21 mouse cellular contexts compared by ENCODE assay signal in the genomic region with DNA sequence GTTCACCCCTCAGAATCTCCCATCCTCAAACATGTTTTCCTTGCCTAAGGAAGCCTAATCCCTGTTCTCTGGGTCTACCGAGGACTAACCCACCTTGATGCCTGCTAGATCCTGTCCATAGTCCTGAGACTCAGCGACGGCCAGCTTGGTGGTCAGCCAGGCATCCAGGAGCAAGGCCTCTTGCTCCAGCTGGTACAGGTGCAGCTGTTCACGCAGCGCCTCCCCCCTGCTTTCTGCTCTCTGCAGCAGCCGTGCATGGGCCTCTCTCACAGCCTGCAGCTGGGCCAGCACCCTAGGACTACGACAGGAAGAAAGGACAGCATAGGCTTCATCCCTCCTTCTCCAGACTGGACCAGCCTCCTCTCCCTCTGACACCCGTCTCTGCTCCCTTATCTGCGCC. TPM values are rescaled to one million over a fixed set of nuclear protein-coding genes. Genes with fewer than 3 reads are reported as not detected.
DNase-seq lines count a peak whose midpoint lies in the region; ATAC-seq and TF ChIP-seq lines count a peak whose summit lies in the region.
"Had no signal": no experiment of that assay in that cellular context is flagged by ENCODE, and none has a peak within 500 bp of the region (broad histone marks: within the 10 kb centered on the region; RNA-seq: fewer than 3 reads in every experiment).

No protein-coding gene starts in this region.

- TF ChIP-seq CTCF in forebrain, postnatal 0 days (IDR thresholded peaks at IDR 0.05; ENCODE audit: low read depth): no peak
- TF ChIP-seq CTCF in intestine, postnatal 0 days (IDR thresholded peaks at IDR 0.05; ENCODE audit: low read depth): no peak

- no peak overlapping the region for H3ac ChIP-seq in myocyte (ENCODE audit: control insufficient read depth, insufficient read length)

- H3K4me2 ChIP-seq in forebrain, embryonic 13.5 days: no peak overlapping the region
- no peak overlapping the region for H3K4me2 ChIP-seq in forebrain, postnatal 0 days (ENCODE audit: low read depth)
- H3K4me2 ChIP-seq in intestine, postnatal 0 days (replicated peaks; ENCODE audit: low read depth): no peak overlapping the region
- no peak overlapping the region for H3K4me2 ChIP-seq in intestine, embryonic 16.5 days (ENCODE audit: low read depth, low read length)
- H3K4me2 ChIP-seq in myocyte (ENCODE audit: low read depth): no peak overlapping the region

- no peak for TF ChIP-seq POLR2A in myocyte (IDR thresholded peaks at IDR 0.05; ENCODE audit: insufficient read length, low read depth)

- no peaks in the 10 kb centered on the region for H3K36me3 ChIP-seq in forebrain, embryonic 13.5 days (ENCODE audit: poor library complexity, severe bottlenecking)
- H3K36me3 ChIP-seq in forebrain, postnatal 0 days (ENCODE audit: insufficient read depth): no peaks in the 10 kb centered on the region
- H3K36me3 ChIP-seq in intestine, postnatal 0 days (ENCODE audit: control insufficient read depth, insufficient read depth): no peaks in the 10 kb centered on the region
- H3K36me3 ChIP-seq in intestine, embryonic 16.5 days (ENCODE audit: control insufficient read depth, insufficient read depth, low read length): no peaks in the 10 kb centered on the region
- peaks cover 3% of the 10 kb centered on the region; the same call in 1 of the 2 replicates for H3K36me3 ChIP-seq in embryonic facial prominence, embryonic 10.5 days (replicated peaks)
- H3K36me3 ChIP-seq in myocyte (ENCODE audit: control insufficient read depth, insufficient read depth): no peaks in the 10 kb centered on the region
- H3K36me3 ChIP-seq: G1E had no signal

- DNase-seq in forebrain, postnatal 0 days: no peak
- no peak for DNase-seq in embryonic facial prominence, embryonic 10.5 days (ENCODE audit: low spot score)
- DNase-seq in kidney, postnatal 36 days: no peak
- DNase-seq in lung, adult 18-20 months: no peak
- DNase-seq: adrenal gland, adult 2 months; adrenal gland, adult 8-10 months; adrenal gland, postnatal 10 days; adrenal gland, postnatal 14 days; adrenal gland, postnatal 25 days; adrenal gland, postnatal 36 days; B cell, adult 2 months; cerebellum, adult 11 months; cerebellum, adult 11-12 months had no signal

- no peak for ATAC-seq in forebrain, embryonic 13.5 days
- ATAC-seq in forebrain, postnatal 0 days: no peak
- no peak for ATAC-seq in intestine, postnatal 0 days
- ATAC-seq in intestine, embryonic 16.5 days: no peak
- ATAC-seq: activated CD4-positive, CD25-positive, alpha-beta regulatory T cell, adult 4 months; CD4-positive, CD25-positive, alpha-beta regulatory T cell, adult 4 months; Patski had no signal

- H3K79me2 ChIP-seq in myocyte (ENCODE audit: control insufficient read depth, insufficient read depth): no peaks in the 10 kb centered on the region

- no peaks in the 10 kb centered on the region for H3K9me3 ChIP-seq in forebrain, embryonic 13.5 days (replicated peaks)
- no peaks in the 10 kb centered on the region for H3K9me3 ChIP-seq in forebrain, postnatal 0 days (ENCODE audit: low read length)
- H3K9me3 ChIP-seq in intestine, postnatal 0 days (ENCODE audit: control insufficient read depth): no peaks in the 10 kb centered on the region
- no peaks in the 10 kb centered on the region for H3K9me3 ChIP-seq in intestine, embryonic 16.5 days (ENCODE audit: control insufficient read depth, low read length)
- H3K9me3 ChIP-seq in embryonic facial prominence, embryonic 10.5 days: no peaks in the 10 kb centered on the region
- H3K9me3 ChIP-seq: G1E had no signal

- no peaks in the 10 kb centered on the region for H3K27me3 ChIP-seq in forebrain, embryonic 13.5 days
- no peaks in the 10 kb centered on the region for H3K27me3 ChIP-seq in forebrain, postnatal 0 days (ENCODE audit: insufficient read depth, low read length)
- H3K27me3 ChIP-seq in intestine, postnatal 0 days (replicated peaks; ENCODE audit: control insufficient read depth, insufficient read depth, low read length): no peaks in the 10 kb centered on the region
- H3K27me3 ChIP-seq in intestine, embryonic 16.5 days (replicated peaks; ENCODE audit: control insufficient read depth, insufficient read depth, low read length): no peaks in the 10 kb centered on the region
- peaks cover 11% of the 10 kb centered on the region; the same call in 1 of the 2 replicates for H3K27me3 ChIP-seq in embryonic facial prominence, embryonic 10.5 days (replicated peaks; ENCODE audit: low read depth, poor library complexity, severe bottlenecking)
- peaks cover 39% of the 10 kb centered on the region for H3K27me3 ChIP-seq in myocyte (ENCODE audit: control insufficient read depth, insufficient read depth, insufficient read length)
- H3K27me3 ChIP-seq: Patski had no signal

- H3K9ac ChIP-seq in forebrain, embryonic 13.5 days: peak overlapping the region; percentile 30; the same call in 1 of the 2 replicates
- H3K9ac ChIP-seq in forebrain, postnatal 0 days: no peak overlapping the region
- 0 out of 2 replicates have a peak overlapping the region, but pooled peaks have one; percentile 11 for H3K9ac ChIP-seq in intestine, postnatal 0 days (ENCODE audit: low read depth, low read length)
- no peak overlapping the region; the same call in 1 of the 2 replicates for H3K9ac ChIP-seq in intestine, embryonic 16.5 days (ENCODE audit: low read depth, low read length)

- 79% methylated on average over 9 of the region's 9 CpGs for WGBS in forebrain, embryonic 13.5 days
- 81% methylated on average over 9 of the region's 9 CpGs for WGBS in forebrain, postnatal 0 days
- 75% methylated on average over 9 of the region's 9 CpGs for WGBS in intestine, postnatal 0 days
- WGBS in intestine, embryonic 16.5 days: 75% methylated on average over 9 of the region's 9 CpGs
- WGBS in embryonic facial prominence, embryonic 10.5 days: 82% methylated on average over 9 of the region's 9 CpGs

- no peaks in the 10 kb centered on the region for H3K4me1 ChIP-seq in forebrain, embryonic 13.5 days
- no peaks in the 10 kb centered on the region for H3K4me1 ChIP-seq in forebrain, postnatal 0 days (ENCODE audit: insufficient read depth)
- no peaks in the 10 kb centered on the region for H3K4me1 ChIP-seq in intestine, postnatal 0 days (replicated peaks; ENCODE audit: control insufficient read depth, insufficient read depth, low read length)
- H3K4me1 ChIP-seq in intestine, embryonic 16.5 days (ENCODE audit: control insufficient read depth, insufficient read depth, low read length): peaks cover 31% of the 10 kb centered on the region
- peaks cover 19% of the 10 kb centered on the region for H3K4me1 ChIP-seq in embryonic facial prominence, embryonic 10.5 days

- H3K4me3 ChIP-seq in forebrain, embryonic 13.5 days: no peak overlapping the region
- H3K4me3 ChIP-seq in forebrain, postnatal 0 days (ENCODE audit: low read depth, low read length): no peak overlapping the region
- H3K4me3 ChIP-seq in intestine, postnatal 0 days (ENCODE audit: low read depth, low read length): no peak overlapping the region
- no peak overlapping the region for H3K4me3 ChIP-seq in intestine, embryonic 16.5 days (ENCODE audit: low read length)
- H3K4me3 ChIP-seq in embryonic facial prominence, embryonic 10.5 days: no peak overlapping the region
- no peak overlapping the region for H3K4me3 ChIP-seq in myocyte

- H3K27ac ChIP-seq in forebrain, embryonic 13.5 days: no peak overlapping the region
- no peak overlapping the region for H3K27ac ChIP-seq in forebrain, postnatal 0 days (ENCODE audit: low read depth, low read length)
- no peak overlapping the region for H3K27ac ChIP-seq in intestine, postnatal 0 days (ENCODE audit: low read depth, low read length)
- H3K27ac ChIP-seq in intestine, embryonic 16.5 days (ENCODE audit: low read length): no peak overlapping the region
- peak overlapping the region; percentile 48 for H3K27ac ChIP-seq in embryonic facial prominence, embryonic 10.5 days (replicated peaks)

TF ChIP-seq in myocyte, 11 proteins besides CTCF, POLR2A, EP300 and RAD21:
- TF ChIP-seq MYOD1 (IDR thresholded peaks at IDR 0.05; ENCODE audit: control insufficient read depth in 1 of 3, insufficient read length in 2 of 3, low read depth in 2 of 3) (peak in 1 of 3 experiments; percentile 63), POLR2AphosphoS2 (IDR thresholded peaks at IDR 0.05; ENCODE audit: insufficient read length, low read depth) (no peak), MYOG (IDR thresholded peaks at IDR 0.05; ENCODE audit: control insufficient read depth in 1 of 3, insufficient read depth in 1 of 3, insufficient read length in 2 of 3, low read depth in 2 of 3) (peak in 2 of 3 experiments; percentile 32 to 60)

RNA-seq across cellular contexts. Expression of gene Pla2g4b, which starts 15.0 kb away (rescaled TPM):
- polyA plus RNA-seq in forebrain, embryonic 13.5 days (2015; fragmentation: Nextera tagmentation; extraction: Ambion mirVana): 1.5 and 1.9 TPM in 2 replicates
- 8.5 and 11.1 TPM in 2 replicates for total RNA-seq in forebrain, postnatal 0 days (2014; rRNA removed)
- polyA plus RNA-seq in forebrain, postnatal 0 days (2015; fragmentation: Nextera tagmentation; extraction: Ambion mirVana): 0.13 and 0.48 TPM in 2 replicates
- 0.81 and 0.99 TPM in 2 replicates for polyA plus RNA-seq in intestine, postnatal 0 days (2015; fragmentation: Nextera tagmentation; extraction: Ambion mirVana)
- polyA plus RNA-seq in intestine, embryonic 16.5 days (2015; fragmentation: Nextera tagmentation; extraction: Ambion mirVana): 0.49 and 0.94 TPM in 2 replicates
- polyA plus RNA-seq in embryonic facial prominence, embryonic 10.5 days (2016; fragmentation: Nextera tagmentation; extraction: Ambion mirVana): 1.8 and 2.8 TPM in 2 replicates
- polyA plus RNA-seq in myocyte (2012; fragmentation: generic; extraction: Trizol): 0.58 TPM

RNA-seq across cellular contexts. Expression of gene Gm28042, which starts 20.9 kb away (rescaled TPM):
- 4.8 and 6.2 TPM in 2 replicates for polyA plus RNA-seq in forebrain, embryonic 13.5 days (2015; fragmentation: Nextera tagmentation; extraction: Ambion mirVana)
- total RNA-seq in forebrain, postnatal 0 days (2014; rRNA removed): 4.3 and 7.5 TPM in 2 replicates
- 0.72 and 1.2 TPM in 2 replicates for polyA plus RNA-seq in forebrain, postnatal 0 days (2015; fragmentation: Nextera tagmentation; extraction: Ambion mirVana)
- 1.3 TPM in 2 replicates for polyA plus RNA-seq in intestine, postnatal 0 days (2015; fragmentation: Nextera tagmentation; extraction: Ambion mirVana)
- 2.4 and 3.8 TPM in 2 replicates for polyA plus RNA-seq in intestine, embryonic 16.5 days (2015; fragmentation: Nextera tagmentation; extraction: Ambion mirVana)
- 5.6 and 6.2 TPM in 2 replicates for polyA plus RNA-seq in embryonic facial prominence, embryonic 10.5 days (2016; fragmentation: Nextera tagmentation; extraction: Ambion mirVana)
- 1.1 TPM for polyA plus RNA-seq in myocyte (2012; fragmentation: generic; extraction: Trizol)

RNA-seq across cellular contexts. Expression of gene Jmjd7, which starts 20.9 kb away (rescaled TPM):
- polyA plus RNA-seq in forebrain, embryonic 13.5 days (2015; fragmentation: Nextera tagmentation; extraction: Ambion mirVana): 19.8 and 22.4 TPM in 2 replicates
- total RNA-seq in forebrain, postnatal 0 days (2014; rRNA removed): 12.7 and 14.6 TPM in 2 replicates
- polyA plus RNA-seq in forebrain, postnatal 0 days (2015; fragmentation: Nextera tagmentation; extraction: Ambion mirVana): 16.4 and 16.9 TPM in 2 replicates
- 8.9 and 9.1 TPM in 2 replicates for polyA plus RNA-seq in intestine, postnatal 0 days (2015; fragmentation: Nextera tagmentation; extraction: Ambion mirVana)
- polyA plus RNA-seq in intestine, embryonic 16.5 days (2015; fragmentation: Nextera tagmentation; extraction: Ambion mirVana): 16.1 and 17.4 TPM in 2 replicates
- polyA plus RNA-seq in embryonic facial prominence, embryonic 10.5 days (2016; fragmentation: Nextera tagmentation; extraction: Ambion mirVana): 20.4 and 20.6 TPM in 2 replicates
- polyA plus RNA-seq in myocyte (2012; fragmentation: generic; extraction: Trizol): 10.7 TPM

Comparison
In these comparisons a context has a peak if more than half of its experiments do, and no peak if none do; other contexts are left out.
1. H3K9ac ChIP-seq: peak in forebrain, embryonic 13.5 days (single experiment) and intestine, postnatal 0 days (single experiment); none in forebrain, postnatal 0 days (single experiment) and intestine, embryonic 16.5 days (single experiment).